Mouse (Mus musculus): ENCODE data around the gene Prr14l. TPM values are rescaled to one million over a fixed set of nuclear protein-coding genes. Genes with fewer than 3 reads are reported as not detected.

Gene Prr14l
- polyA plus RNA-seq, 1 experiment from 2014 or later = 8.8 TPM

GRCm38 (mm10) chr5:32740138-32740537 lies 113.9 kb downstream of the Prr14l start:
- WGBS = 75% methylated on average over 3 of the region's 3 CpGs
- Histone ChIP-seq H3K27me3 (ENCODE audit: control insufficient read depth, insufficient read depth, low read length) (no peaks in the 10 kb centered on the region), H3K9ac (ENCODE audit: low read length) (no peak overlapping the region), H3K36me3 (ENCODE audit: control insufficient read depth, insufficient read depth, low read length) (peaks cover 3% of the 10 kb centered on the region; the same call in 1 of the 2 replicates), H3K4me3 (ENCODE audit: low read depth, low read length) (no peak overlapping the region), H3K27ac (replicated peaks) (no peak overlapping the region), H3K4me2 (replicated peaks; ENCODE audit: low read depth) (no peak overlapping the region), H3K4me1 (replicated peaks; ENCODE audit: control insufficient read depth, insufficient read depth) (no peaks in the 10 kb centered on the region), H3K9me3 (ENCODE audit: control insufficient read depth, low read length) (no peaks in the 10 kb centered on the region)
- DNase-seq (ENCODE audit: low spot score) = no peak
- TF ChIP-seq CTCF (IDR thresholded peaks at IDR 0.05; ENCODE audit: low read depth) (no peak), EP300 (optimal IDR thresholded peaks at IDR 0.05) (no peak)
- 0 out of 2 replicates have a peak, but pooled peaks have one; percentile 24 for ATAC-seq (ENCODE audit: low FRiP score, low TSS enrichment)

Other genes starting within 250 kb of the Prr14l start
- gene Yes1, start 243.1 kb downstream of the Prr14l start, polyA plus RNA-seq (2015; fragmentation: Nextera tagmentation; extraction: Ambion mirVana) = 14.2 and 15.0 TPM in 2 replicates
- 69.4 and 71.7 TPM in 2 replicates for gene Pisd, start 68.6 kb downstream of the Prr14l start, polyA plus RNA-seq (2015; fragmentation: Nextera tagmentation; extraction: Ambion mirVana)
- not detected in 2 replicates for gene Gm20671, start 27.1 kb downstream of the Prr14l start, polyA plus RNA-seq (2015; fragmentation: Nextera tagmentation; extraction: Ambion mirVana)
- gene Depdc5, start 9.4 kb upstream of the Prr14l start, polyA plus RNA-seq (2015; fragmentation: Nextera tagmentation; extraction: Ambion mirVana) = 4.1 and 5.2 TPM in 2 replicates
- gene Ywhah, start 164.6 kb upstream of the Prr14l start, polyA plus RNA-seq (2015; fragmentation: Nextera tagmentation; extraction: Ambion mirVana) = 214 and 219 TPM in 2 replicates
- gene Slc5a1, start 250.0 kb upstream of the Prr14l start, polyA plus RNA-seq (2015; fragmentation: Nextera tagmentation; extraction: Ambion mirVana) = 6.6 and 7.4 TPM in 2 replicates

Data from stomach, postnatal 0 days (tissue).